Mouse (Mus musculus) ES-Bruce4 (cell line): ENCODE measurements around the gene Rab4a.

Source experiments
- CTCF ChIP-seq: IDR thresholded peaks from one replicate; pipeline ENCODE4 v1.8.1; 2011; ENCODE audit warnings: low read depth, low read length
- POLR2A ChIP-seq: IDR thresholded peaks from one replicate; pipeline ENCODE4 v1.8.1; 2011; ENCODE audit warnings: low read length; ENCODE audit not compliant: insufficient read depth

DNA sequence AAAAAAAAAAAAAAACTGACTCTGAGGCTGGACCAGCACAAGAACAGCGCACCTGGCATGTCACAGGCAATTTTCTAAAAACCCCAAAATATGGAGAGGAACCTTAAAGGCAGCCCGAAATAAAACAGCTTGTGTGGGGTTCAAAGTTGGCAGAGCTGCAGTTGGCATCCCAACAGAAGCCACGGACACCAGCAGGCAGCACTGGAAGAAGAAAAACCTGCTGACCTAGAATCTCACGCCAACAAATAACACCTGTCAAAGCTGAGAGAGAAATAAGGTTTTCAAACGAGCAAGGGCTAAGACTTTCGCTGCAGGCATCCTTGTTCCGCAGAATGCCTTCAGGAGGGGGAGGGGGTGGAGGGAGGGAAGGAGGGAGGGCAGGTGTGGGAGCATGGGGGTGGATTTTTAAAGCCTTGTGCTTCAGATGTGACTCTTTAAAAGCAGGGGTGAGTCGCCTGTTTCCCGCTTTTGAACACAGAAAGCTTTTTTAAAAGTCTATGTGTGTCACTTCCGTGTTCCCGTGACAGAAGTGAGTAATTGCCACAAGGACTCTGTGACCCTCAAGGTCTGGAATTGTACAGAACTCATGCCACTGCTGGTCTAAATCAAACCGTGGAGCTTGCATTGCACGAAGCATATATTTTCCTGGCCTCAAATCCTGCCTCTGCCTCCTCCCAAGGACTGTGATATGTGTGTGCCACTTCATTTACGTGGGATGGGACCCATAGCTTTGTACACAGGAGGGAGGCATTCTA lies 17.2 kb upstream of the Rab4a start:
- TF ChIP-seq POLR2A, result no peak
- TF ChIP-seq CTCF, result no peak
